ENCODE assay signal across 8 mouse cellular contexts in genomic region chr16:95586311-95586602, GRCm38 (mm10). TPM values are rescaled to one million over a fixed set of nuclear protein-coding genes. Genes with fewer than 3 reads are reported as not detected.
DNase-seq lines count a peak whose midpoint lies in the region; ATAC-seq and TF ChIP-seq lines count a peak whose summit lies in the region.

TSS of gene Erg (minus strand) at chr16:95586593.

- H3K9me3 ChIP-seq in megakaryocyte, embryonic 14.5 days = peaks cover 6% of the 10 kb centered on the region
- H3K9me3 ChIP-seq in limb, embryonic 11.5 days (ENCODE audit: control insufficient read depth, low read length) = no peaks in the 10 kb centered on the region

- peaks cover 76% of the 10 kb centered on the region for H3K27me3 ChIP-seq in megakaryocyte, embryonic 14.5 days (replicated peaks)
- H3K27me3 ChIP-seq in limb, embryonic 11.5 days (ENCODE audit: control insufficient read depth, insufficient read depth, low read length) = peaks cover 2% of the 10 kb centered on the region; the same call in 1 of the 2 replicates
- peaks cover 19% of the 10 kb centered on the region for H3K27me3 ChIP-seq in small intestine, adult 2 months (ENCODE audit: control insufficient read depth, insufficient read depth, low read length)

- no peak for ATAC-seq in megakaryocyte, adult 5-6 weeks (ENCODE audit: poor library complexity, severe bottlenecking)
- ATAC-seq in limb, embryonic 11.5 days (ENCODE audit: insufficient number of reproducible peaks, low FRiP score, low TSS enrichment, low read depth) = no peak

- TF ChIP-seq CTCF in small intestine, adult 2 months (IDR thresholded peaks at IDR 0.05; ENCODE audit: extremely low read depth, insufficient read length, insufficient replicate concordance, low read depth, low read length) = no peak

- no peak for TF ChIP-seq POLR2A in small intestine, adult 2 months (IDR thresholded peaks at IDR 0.05; ENCODE audit: low read depth, low read length)

- H3K9ac ChIP-seq in limb, embryonic 11.5 days (ENCODE audit: low read length) = peak within 1 kb of the TSS; percentile 67

- 2% methylated on average over 5 of the region's 5 CpGs for WGBS in limb, embryonic 11.5 days
- WGBS in small intestine, adult 2 months = 11% methylated on average over 5 of the region's 5 CpGs

- H3K4me2 ChIP-seq in limb, embryonic 11.5 days (ENCODE audit: low read depth, severe bottlenecking) = peak within 1 kb of the TSS; percentile 98

- H3K36me3 ChIP-seq in megakaryocyte, embryonic 14.5 days (replicated peaks; ENCODE audit: low read length) = no peaks in the 10 kb centered on the region
- H3K36me3 ChIP-seq in limb, embryonic 11.5 days (ENCODE audit: control insufficient read depth, insufficient read depth, low read length) = no peaks in the 10 kb centered on the region
- no peaks in the 10 kb centered on the region for H3K36me3 ChIP-seq in small intestine, adult 2 months (ENCODE audit: control insufficient read depth, insufficient read depth, low read length)

- DNase-seq in gonadal fat pad, adult 2 months (ENCODE audit: low read depth) = no peak
- peak; percentile 42 for DNase-seq in limb, embryonic 11.5 days (ENCODE audit: low spot score)
- DNase-seq in kidney, adult 8-10 months = no peak
- no peak for DNase-seq in left cerebral cortex, adult 9 months (ENCODE audit: low spot score in 2 of 2)
- no peak for DNase-seq in cerebellum, adult 9-10 months

- H3K27ac ChIP-seq in limb, embryonic 11.5 days (replicated peaks; ENCODE audit: low read depth, low read length) = peak within 1 kb of the TSS; percentile 63
- no peak within 1 kb of the TSS for H3K27ac ChIP-seq in small intestine, adult 2 months (ENCODE audit: insufficient read depth, low read depth, low read length)

- peaks cover 13% of the 10 kb centered on the region for H3K4me1 ChIP-seq in megakaryocyte, embryonic 14.5 days
- H3K4me1 ChIP-seq in limb, embryonic 11.5 days (ENCODE audit: control insufficient read depth, insufficient read depth, low read length) = peaks cover 18% of the 10 kb centered on the region
- peaks cover 7% of the 10 kb centered on the region for H3K4me1 ChIP-seq in small intestine, adult 2 months (ENCODE audit: control insufficient read depth, insufficient read depth, insufficient read length, low read length)

- peak within 1 kb of the TSS; percentile 85 for H3K4me3 ChIP-seq in megakaryocyte, embryonic 14.5 days (replicated peaks)
- peak within 1 kb of the TSS; percentile 53 for H3K4me3 ChIP-seq in limb, embryonic 11.5 days (ENCODE audit: low read depth, low read length)
- peak within 1 kb of the TSS; percentile 50 for H3K4me3 ChIP-seq in small intestine, adult 2 months (ENCODE audit: low read depth, low read length)

RNA-seq across cellular contexts. Expression of gene Erg, which starts in this region (rescaled TPM):
- polyA plus RNA-seq in megakaryocyte, embryonic 14.5 days (2012; ENCODE audit: insufficient read depth, low replicate concordance) = 3.9 TPM in 1 of 2 replicates, not detected in the other
- 3.5 and 3.7 TPM in 2 replicates for total RNA-seq in megakaryocyte, adult 5-6 weeks (2015)
- total RNA-seq in megakaryocyte, adult 5-6 weeks (2017) = 6.2 and 8.9 TPM in 2 replicates
- polyA plus RNA-seq in gonadal fat pad, adult 2 months (2012; rRNA removed) = 13.6 and 16.8 TPM in 2 replicates
- 5.1 and 8.5 TPM in 2 replicates for polyA plus RNA-seq in limb, embryonic 11.5 days (2014; fragmentation: Nextera tagmentation; extraction: Ambion mirVana)
- 2.9 and 4.2 TPM in 2 replicates for polyA plus RNA-seq in small intestine, adult 2 months (2012; rRNA removed)
